Mouse (Mus musculus) bone marrow macrophage, adult 2 months (primary cell): Measurements from ENCODE around the gene Smarcd3. TPM values are rescaled to one million over a fixed set of nuclear protein-coding genes. Genes with fewer than 3 reads are reported as not detected.
"Not testable (repeated sequence)": the region's sequence is repeated elsewhere in the genome, so short reads cannot be mapped to it uniquely, and the experiment has no call there.

ENCODE experiments used
- H3K27ac ChIP-seq: 2 replicates; pipeline ENCODE4 v1.5.1; 2012; ENCODE audit warnings: low read depth, low read length; ENCODE audit not compliant: insufficient read depth
- H3K4me1 ChIP-seq: 2 replicates; pipeline ENCODE4 v1.6.1; 2012; ENCODE audit warnings: low read length; ENCODE audit not compliant: control insufficient read depth, insufficient read depth
- H3K4me3 ChIP-seq: 2 replicates; pipeline ENCODE4 v1.5.1; 2012; ENCODE audit warnings: mild to moderate bottlenecking, low read length, moderate library complexity; ENCODE audit not compliant: insufficient read depth
- CTCF ChIP-seq: IDR thresholded peaks from 2 replicates; pipeline ENCODE4 v1.5.1; 2012; ENCODE audit warnings: low read depth, mild to moderate bottlenecking, low read length, moderate library complexity
- POLR2A ChIP-seq: IDR thresholded peaks from 2 replicates; pipeline ENCODE4 v1.6.1; 2012; ENCODE audit warnings: mild to moderate bottlenecking, low read depth, low read length, borderline replicate concordance
- polyA plus RNA-seq: library from polyadenylated mRNA; stranded (reverse); fragments of >200 nt; gene quantifications from 2 replicates; pipeline ENCODE4 v1.2.4, GENCODE M21; 2012; ENCODE audit not compliant: missing spikeins, insufficient read depth, insufficient read length

Smarcd3 gene
- polyA plus RNA-seq, 1 experiment, result not detected

GRCm38 (mm10) chr5:24577183-24577929 lies 46.9 kb downstream of the Smarcd3 start, which contains the start of gene Abcf2:
Abcf2 (minus strand) TSS chr5:24577467.
- Histone ChIP-seq H3K27ac (peak within 1 kb of the TSS; percentile 82), H3K4me1 (peaks cover 15% of the 10 kb centered on the region), H3K4me3 (peak within 1 kb of the TSS; percentile 76)
- TF ChIP-seq POLR2A (peak; percentile 86), CTCF (no peak)

- TF ChIP-seq POLR2A (no peak), CTCF (no peak)
- Histone ChIP-seq H3K4me1 (peaks cover 15% of the 10 kb centered on the region), H3K4me3 (peak overlapping the region; percentile 68), H3K27ac (peak overlapping the region; percentile 9)
Observed at GRCm38 (mm10) chr5:24576801-24577182, 47.4 kb downstream of the Smarcd3 start.

GRCm38 (mm10) chr5:24575948-24576347 lies 48.3 kb downstream of the Smarcd3 start:
- Histone ChIP-seq H3K27ac (no peak overlapping the region), H3K4me3 (peak overlapping the region; percentile 68)
- TF ChIP-seq POLR2A, result no peak
- TF ChIP-seq CTCF, result no peak

GRCm38 (mm10) chr5:24556709-24557108 lies 67.5 kb downstream of the Smarcd3 start, which contains the start of gene 4931409K22Rik:
4931409K22Rik (minus strand) TSS chr5:24556809.
- H3K4me3 ChIP-seq, result no peak within 1 kb of the TSS
- no peak within 1 kb of the TSS for H3K27ac ChIP-seq
- H3K4me1 ChIP-seq, result no peaks in the 10 kb centered on the region
- TF ChIP-seq POLR2A, result no peak
- no peak for TF ChIP-seq CTCF

More at GRCm38 (mm10) chr5:24575948-24576347, 48.3 kb downstream of the Smarcd3 start:
- H3K4me1 ChIP-seq, result peaks cover 15% of the 10 kb centered on the region

GRCm38 (mm10) chr5:24555335-24555734 lies 68.9 kb downstream of the Smarcd3 start:
- H3K4me3 ChIP-seq, H3K4me1 ChIP-seq: not testable (repeated sequence)

GRCm38 (mm10) chr5:24553621-24554244 lies 70.5 kb downstream of the Smarcd3 start:
- Histone ChIP-seq H3K27ac (no peak overlapping the region), H3K4me1 (no peaks in the 10 kb centered on the region), H3K4me3 (no peak overlapping the region)
- TF ChIP-seq POLR2A, result no peak
- TF ChIP-seq CTCF, result no peak

More at GRCm38 (mm10) chr5:24555335-24555734, 68.9 kb downstream of the Smarcd3 start:
- H3K27ac ChIP-seq, result not testable (repeated sequence)

- TF ChIP-seq POLR2A, result no peak
- TF ChIP-seq CTCF, result no peak
- Histone ChIP-seq H3K4me1 (no peaks in the 10 kb centered on the region), H3K27ac (no peak overlapping the region), H3K4me3 (no peak overlapping the region)
Observed at GRCm38 (mm10) chr5:24551317-24551688, 72.9 kb downstream of the Smarcd3 start.

- Histone ChIP-seq H3K27ac (no peak overlapping the region), H3K4me1 (no peaks in the 10 kb centered on the region), H3K4me3 (no peak overlapping the region)
- TF ChIP-seq POLR2A, result no peak
- no peak for TF ChIP-seq CTCF
Observed at GRCm38 (mm10) chr5:24550598-24551316, 73.5 kb downstream of the Smarcd3 start.

- TF ChIP-seq POLR2A (no peak), CTCF (no peak)
Observed at GRCm38 (mm10) chr5:24542643-24543042, 81.6 kb downstream of the Smarcd3 start.

More at GRCm38 (mm10) chr5:24542643-24543042, 81.6 kb downstream of the Smarcd3 start:
- Histone ChIP-seq H3K4me1 (peaks cover 21% of the 10 kb centered on the region), H3K27ac (no peak overlapping the region), H3K4me3 (no peak overlapping the region)
